Mouse (Mus musculus): ENCODE measurements around the gene Stxbp5l.

DNA sequence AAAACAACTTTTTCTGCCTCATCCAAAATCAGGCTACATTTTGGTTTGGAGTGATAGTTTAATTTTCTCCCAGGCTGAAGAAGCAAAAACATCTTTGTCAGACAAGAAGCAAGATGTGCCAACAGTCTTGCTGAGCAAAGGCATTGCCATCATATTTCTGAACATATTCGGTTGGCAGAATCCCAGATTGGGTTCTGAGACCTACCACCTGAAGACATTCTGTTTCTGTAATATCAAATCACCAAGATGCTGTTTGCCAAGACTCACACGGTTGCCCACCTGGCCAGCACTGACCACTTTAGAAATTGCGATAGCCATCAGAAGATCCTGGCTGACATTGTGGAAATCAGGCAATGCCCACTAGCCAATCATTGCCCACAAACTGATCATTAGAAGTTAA lies 37.1 kb upstream of the Stxbp5l start:
- no peak for TF ChIP-seq CTCF (IDR thresholded peaks at IDR 0.05; ENCODE audit: borderline replicate concordance, control insufficient read depth, extremely low read depth, insufficient read depth, low read length, poor library complexity)
- no peak for TF ChIP-seq POLR2A (IDR thresholded peaks at IDR 0.05; ENCODE audit: control insufficient read depth, extremely low read depth, insufficient read depth, low read length, poor library complexity)

Measured in thymus, adult 2 months (tissue).